ENCODE assay signal across 10 mouse cellular contexts in genomic region chr5:30886209-30886608, GRCm38 (mm10). TPM values are rescaled to one million over a fixed set of nuclear protein-coding genes. Genes with fewer than 3 reads are reported as not detected.
DNase-seq lines count a peak whose midpoint lies in the region; ATAC-seq and TF ChIP-seq lines count a peak whose summit lies in the region.
"Had no signal": no experiment of that assay in that cellular context is flagged by ENCODE, and none has a peak within 500 bp of the region (broad histone marks: within the 10 kb centered on the region; RNA-seq: fewer than 3 reads in every experiment).

No protein-coding gene starts in this region.

- no peaks in the 10 kb centered on the region for H3K27me3 ChIP-seq in heart, postnatal 0 days (ENCODE audit: control insufficient read depth, insufficient read depth, low read length)
- no peaks in the 10 kb centered on the region for H3K27me3 ChIP-seq in heart, embryonic 12.5 days (replicated peaks)
- H3K27me3 ChIP-seq in stomach, embryonic 14.5 days (ENCODE audit: control insufficient read depth, insufficient read depth, low read length): no peaks in the 10 kb centered on the region
- no peaks in the 10 kb centered on the region for H3K27me3 ChIP-seq in stomach, postnatal 0 days (ENCODE audit: control insufficient read depth, insufficient read depth, low read length)
- no peaks in the 10 kb centered on the region for H3K27me3 ChIP-seq in limb, embryonic 13.5 days

- WGBS in heart, postnatal 0 days: 34% methylated on average over 4 of the region's 4 CpGs
- WGBS in heart, embryonic 12.5 days: 40% methylated on average over 4 of the region's 4 CpGs
- WGBS in stomach, embryonic 14.5 days: 44% methylated on average over 4 of the region's 4 CpGs
- 32% methylated on average over 4 of the region's 4 CpGs for whole genome bisulfite sequencing in stomach, postnatal 0 days
- 37% methylated on average over 4 of the region's 4 CpGs for WGBS in limb, embryonic 13.5 days

- TF ChIP-seq EP300 in heart, postnatal 0 days (IDR thresholded peaks at IDR 0.05; ENCODE audit: low read depth): no peak
- TF ChIP-seq EP300 in stomach, postnatal 0 days (optimal IDR thresholded peaks at IDR 0.05): no peak

- H3K9ac ChIP-seq in heart, postnatal 0 days (replicated peaks; ENCODE audit: low read depth, low read length): no peak overlapping the region
- no peak overlapping the region for H3K9ac ChIP-seq in heart, embryonic 12.5 days
- no peak overlapping the region for H3K9ac ChIP-seq in stomach, embryonic 14.5 days (replicated peaks; ENCODE audit: low read depth, low read length)
- no peak overlapping the region for H3K9ac ChIP-seq in stomach, postnatal 0 days (ENCODE audit: low read length)
- no peak overlapping the region for H3K9ac ChIP-seq in limb, embryonic 13.5 days

- no peak overlapping the region for H3K27ac ChIP-seq in heart, postnatal 0 days (ENCODE audit: low read depth)
- H3K27ac ChIP-seq in heart, embryonic 12.5 days (ENCODE audit: poor library complexity, severe bottlenecking): no peak overlapping the region
- no peak overlapping the region for H3K27ac ChIP-seq in stomach, embryonic 14.5 days (ENCODE audit: low read length)
- H3K27ac ChIP-seq in stomach, postnatal 0 days (replicated peaks): no peak overlapping the region
- no peak overlapping the region for H3K27ac ChIP-seq in limb, embryonic 13.5 days

- H3K36me3 ChIP-seq in heart, postnatal 0 days (replicated peaks; ENCODE audit: control insufficient read depth, insufficient read depth, low read length): 0 out of 2 replicates have a peak, but pooled peaks cover 6% of the 10 kb centered on the region
- peaks cover 7% of the 10 kb centered on the region for H3K36me3 ChIP-seq in heart, embryonic 12.5 days
- peaks cover 3% of the 10 kb centered on the region; the same call in 1 of the 2 replicates for H3K36me3 ChIP-seq in stomach, embryonic 14.5 days (ENCODE audit: control insufficient read depth, insufficient read depth, low read length)
- no peaks in the 10 kb centered on the region for H3K36me3 ChIP-seq in stomach, postnatal 0 days (ENCODE audit: control insufficient read depth, insufficient read depth, low read length)
- peaks cover 8% of the 10 kb centered on the region for H3K36me3 ChIP-seq in limb, embryonic 13.5 days

- TF ChIP-seq CTCF in heart, postnatal 0 days (IDR thresholded peaks at IDR 0.05; ENCODE audit: low read depth): no peak
- no peak for TF ChIP-seq CTCF in stomach, postnatal 0 days (IDR thresholded peaks at IDR 0.05; ENCODE audit: low read depth)

- H3K4me2 ChIP-seq in heart, postnatal 0 days (ENCODE audit: low read depth, low read length): peak overlapping the region; percentile 97; the same call in 1 of the 2 replicates
- no peak overlapping the region for H3K4me2 ChIP-seq in heart, embryonic 12.5 days
- H3K4me2 ChIP-seq in stomach, embryonic 14.5 days (replicated peaks; ENCODE audit: low read depth, low read length): peak overlapping the region; percentile 80
- H3K4me2 ChIP-seq in stomach, postnatal 0 days (replicated peaks; ENCODE audit: low read depth): no peak overlapping the region; the same call in 1 of the 2 replicates
- peak overlapping the region; percentile 73 for H3K4me2 ChIP-seq in limb, embryonic 13.5 days (replicated peaks)

- no peak for ATAC-seq in heart, postnatal 0 days (ENCODE audit: insufficient read depth, low read depth)
- ATAC-seq in heart, embryonic 12.5 days (ENCODE audit: insufficient number of reproducible peaks, low FRiP score): no peak
- ATAC-seq in stomach, embryonic 14.5 days (ENCODE audit: insufficient number of reproducible peaks, insufficient read depth, low FRiP score, low read depth): no peak
- ATAC-seq in stomach, postnatal 0 days (ENCODE audit: low FRiP score, low TSS enrichment): no peak
- ATAC-seq in limb, embryonic 13.5 days (ENCODE audit: low FRiP score, low read depth): no peak
- ATAC-seq: activated CD4-positive, CD25-positive, alpha-beta regulatory T cell, adult 4 months had no signal

- H3K4me1 ChIP-seq in heart, postnatal 0 days (ENCODE audit: control insufficient read depth, insufficient read depth): peaks cover 16% of the 10 kb centered on the region; the same call in 1 of the 2 replicates
- H3K4me1 ChIP-seq in heart, embryonic 12.5 days (replicated peaks): peaks cover 17% of the 10 kb centered on the region
- peaks cover 17% of the 10 kb centered on the region; the same call in 1 of the 2 replicates for H3K4me1 ChIP-seq in stomach, embryonic 14.5 days (ENCODE audit: control insufficient read depth, insufficient read depth, low read length)
- H3K4me1 ChIP-seq in stomach, postnatal 0 days (replicated peaks; ENCODE audit: control insufficient read depth, insufficient read depth): no peaks in the 10 kb centered on the region; the same call in 1 of the 2 replicates
- peaks cover 19% of the 10 kb centered on the region for H3K4me1 ChIP-seq in limb, embryonic 13.5 days

- no peak overlapping the region; the same call in 1 of the 2 replicates for H3K4me3 ChIP-seq in heart, postnatal 0 days (ENCODE audit: low read depth, low read length)
- H3K4me3 ChIP-seq in heart, embryonic 12.5 days: no peak overlapping the region
- H3K4me3 ChIP-seq in stomach, embryonic 14.5 days (ENCODE audit: low read depth, low read length): peak overlapping the region; percentile 71; the same call in 1 of the 2 replicates
- no peak overlapping the region for H3K4me3 ChIP-seq in stomach, postnatal 0 days (ENCODE audit: low read depth, low read length)
- H3K4me3 ChIP-seq in limb, embryonic 13.5 days: peak overlapping the region; percentile 73

- H3K9me3 ChIP-seq in heart, postnatal 0 days (replicated peaks; ENCODE audit: control insufficient read depth, low read length): no peaks in the 10 kb centered on the region
- H3K9me3 ChIP-seq in heart, embryonic 12.5 days (replicated peaks): no peaks in the 10 kb centered on the region
- H3K9me3 ChIP-seq in stomach, embryonic 14.5 days (ENCODE audit: control insufficient read depth, low read depth, low read length): no peaks in the 10 kb centered on the region
- H3K9me3 ChIP-seq in stomach, postnatal 0 days (ENCODE audit: control insufficient read depth, low read length): no peaks in the 10 kb centered on the region
- no peaks in the 10 kb centered on the region for H3K9me3 ChIP-seq in limb, embryonic 13.5 days

- no peak for DNase-seq in heart, postnatal 0 days (ENCODE audit: low spot score)
- no peak for DNase-seq in stomach, postnatal 0 days (ENCODE audit: low spot score)
- no peak for DNase-seq in adipocyte (ENCODE audit: low spot score)
- no peak for DNase-seq in frontal cortex, postnatal 25 days (ENCODE audit: low spot score in 2 of 2)
- no peak for DNase-seq in retina, postnatal 1 day
- DNase-seq: thymus, postnatal 25 days had no signal

RNA-seq across cellular contexts. Expression of gene Agbl5, which starts 2.3 kb away (rescaled TPM):
- total RNA-seq in heart, postnatal 0 days (2014; rRNA removed; ENCODE audit: low replicate concordance): 18.1 and 28.2 TPM in 2 replicates
- 4.2 and 4.9 TPM in 2 replicates for polyA plus RNA-seq in heart, postnatal 0 days (2015; fragmentation: Nextera tagmentation; extraction: Ambion mirVana)
- 12.5 and 14.4 TPM in 2 replicates for polyA plus RNA-seq in heart, embryonic 12.5 days (2016; fragmentation: Nextera tagmentation; extraction: Ambion mirVana)
- 27.5 and 34.0 TPM in 2 replicates for polyA plus RNA-seq in stomach, embryonic 14.5 days (2014; fragmentation: Nextera tagmentation; extraction: Ambion mirVana)
- 6.9 and 9.1 TPM in 2 replicates for polyA plus RNA-seq in stomach, postnatal 0 days (2015; fragmentation: Nextera tagmentation; extraction: Ambion mirVana)
- polyA plus RNA-seq in limb, embryonic 13.5 days (2015; fragmentation: Nextera tagmentation; extraction: Ambion mirVana): 32.5 and 34.0 TPM in 2 replicates

RNA-seq across cellular contexts. Expression of gene Tmem214, which starts 18.4 kb away (rescaled TPM):
- total RNA-seq in heart, postnatal 0 days (2014; rRNA removed; ENCODE audit: low replicate concordance): 58.8 and 70.6 TPM in 2 replicates
- 48.0 and 49.6 TPM in 2 replicates for polyA plus RNA-seq in heart, postnatal 0 days (2015; fragmentation: Nextera tagmentation; extraction: Ambion mirVana)
- polyA plus RNA-seq in heart, embryonic 12.5 days (2016; fragmentation: Nextera tagmentation; extraction: Ambion mirVana): 81.9 and 84.8 TPM in 2 replicates
- polyA plus RNA-seq in stomach, embryonic 14.5 days (2014; fragmentation: Nextera tagmentation; extraction: Ambion mirVana): 58.6 and 68.7 TPM in 2 replicates
- polyA plus RNA-seq in stomach, postnatal 0 days (2015; fragmentation: Nextera tagmentation; extraction: Ambion mirVana): 57.3 and 58.7 TPM in 2 replicates
- 93.3 and 95.2 TPM in 2 replicates for polyA plus RNA-seq in limb, embryonic 13.5 days (2015; fragmentation: Nextera tagmentation; extraction: Ambion mirVana)

RNA-seq across cellular contexts. Expression of gene Ost4, which starts 21.4 kb away (rescaled TPM):
- total RNA-seq in heart, postnatal 0 days (2014; rRNA removed; ENCODE audit: low replicate concordance): 201 and 280 TPM in 2 replicates
- polyA plus RNA-seq in heart, postnatal 0 days (2015; fragmentation: Nextera tagmentation; extraction: Ambion mirVana): 334 and 356 TPM in 2 replicates
- polyA plus RNA-seq in heart, embryonic 12.5 days (2016; fragmentation: Nextera tagmentation; extraction: Ambion mirVana): 386 and 388 TPM in 2 replicates
- 476 and 515 TPM in 2 replicates for polyA plus RNA-seq in stomach, embryonic 14.5 days (2014; fragmentation: Nextera tagmentation; extraction: Ambion mirVana)
- polyA plus RNA-seq in stomach, postnatal 0 days (2015; fragmentation: Nextera tagmentation; extraction: Ambion mirVana): 368 and 397 TPM in 2 replicates
- 408 and 424 TPM in 2 replicates for polyA plus RNA-seq in limb, embryonic 13.5 days (2015; fragmentation: Nextera tagmentation; extraction: Ambion mirVana)

RNA-seq across cellular contexts. Expression of gene Emilin1, which starts 27.0 kb away (rescaled TPM):
- 63.5 and 64.5 TPM in 2 replicates for total RNA-seq in heart, postnatal 0 days (2014; rRNA removed; ENCODE audit: low replicate concordance)
- 68.3 and 70.4 TPM in 2 replicates for polyA plus RNA-seq in heart, postnatal 0 days (2015; fragmentation: Nextera tagmentation; extraction: Ambion mirVana)
- polyA plus RNA-seq in heart, embryonic 12.5 days (2016; fragmentation: Nextera tagmentation; extraction: Ambion mirVana): 179 and 187 TPM in 2 replicates
- 208 and 230 TPM in 2 replicates for polyA plus RNA-seq in stomach, embryonic 14.5 days (2014; fragmentation: Nextera tagmentation; extraction: Ambion mirVana)
- polyA plus RNA-seq in stomach, postnatal 0 days (2015; fragmentation: Nextera tagmentation; extraction: Ambion mirVana): 85.6 and 97.0 TPM in 2 replicates
- 279 and 281 TPM in 2 replicates for polyA plus RNA-seq in limb, embryonic 13.5 days (2015; fragmentation: Nextera tagmentation; extraction: Ambion mirVana)

RNA-seq across cellular contexts. Expression of gene Khk, which starts 35.0 kb away (rescaled TPM):
- total RNA-seq in heart, postnatal 0 days (2014; rRNA removed; ENCODE audit: low replicate concordance): 11.8 and 15.0 TPM in 2 replicates
- polyA plus RNA-seq in heart, postnatal 0 days (2015; fragmentation: Nextera tagmentation; extraction: Ambion mirVana): 16.2 and 18.5 TPM in 2 replicates
- polyA plus RNA-seq in heart, embryonic 12.5 days (2016; fragmentation: Nextera tagmentation; extraction: Ambion mirVana): 6.5 and 8.1 TPM in 2 replicates
- 19.2 and 24.2 TPM in 2 replicates for polyA plus RNA-seq in stomach, embryonic 14.5 days (2014; fragmentation: Nextera tagmentation; extraction: Ambion mirVana)
- polyA plus RNA-seq in stomach, postnatal 0 days (2015; fragmentation: Nextera tagmentation; extraction: Ambion mirVana): 28.4 and 33.6 TPM in 2 replicates
- 20.0 and 22.6 TPM in 2 replicates for polyA plus RNA-seq in limb, embryonic 13.5 days (2015; fragmentation: Nextera tagmentation; extraction: Ambion mirVana)

Comparison
In these comparisons a context has a peak if more than half of its experiments do, and no peak if none do; other contexts are left out.
1. H3K4me2 ChIP-seq: peak in heart, postnatal 0 days (single experiment), stomach, embryonic 14.5 days (single experiment) and limb, embryonic 13.5 days (single experiment); none in heart, embryonic 12.5 days (single experiment) and stomach, postnatal 0 days (single experiment).
2. H3K4me3 ChIP-seq: peak in stomach, embryonic 14.5 days (single experiment) and limb, embryonic 13.5 days (single experiment); none in heart, postnatal 0 days (single experiment), heart, embryonic 12.5 days (single experiment) and stomach, postnatal 0 days (single experiment).